Mouse (Mus musculus): ENCODE measurements at regions not wholly inside any gene's neighbourhood (a gene's known extent, or its start where the extent isn't known, plus 50 kb on each side); places are given as distances from the start of the nearest gene placed in this dataset.

DNA sequence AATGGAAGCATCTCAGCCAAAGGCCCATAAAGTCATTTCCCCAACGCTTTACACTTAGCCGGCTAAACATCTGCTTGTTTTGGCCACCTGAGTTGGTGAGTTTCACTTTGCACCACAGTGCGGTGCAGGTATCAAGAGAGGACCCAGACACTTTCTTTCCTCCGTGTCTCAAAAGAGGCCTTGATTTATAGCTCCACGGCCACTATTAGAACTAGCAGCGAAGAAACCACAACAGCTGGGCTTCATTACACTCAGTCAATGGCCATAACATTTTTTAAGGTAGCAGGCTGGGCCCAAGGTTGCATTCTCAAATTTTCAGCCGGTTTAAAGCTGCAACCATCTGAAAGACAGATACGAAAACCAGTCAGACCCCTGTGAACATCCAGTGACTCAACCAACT lies 103.4 kb downstream of the Mreg start:
- DNase-seq, result no peak
- Histone ChIP-seq H3K4me3 (no peak overlapping the region), H3K27me3 (ENCODE audit: control insufficient read depth, insufficient read depth, low read length) (no peaks in the 10 kb centered on the region), H3K4me1 (ENCODE audit: control insufficient read depth, insufficient read depth, low read length) (no peaks in the 10 kb centered on the region), H3K79me2 (replicated peaks; ENCODE audit: control insufficient read depth, insufficient read depth, low read length) (no peaks in the 10 kb centered on the region), H3K27ac (no peak overlapping the region), H3K36me3 (ENCODE audit: control insufficient read depth, insufficient read depth, low read length) (no peaks in the 10 kb centered on the region), H3K9ac (ENCODE audit: low read depth, low read length) (no peak overlapping the region)
- TF ChIP-seq CTCF (IDR thresholded peaks at IDR 0.05) (no peak), POLR2A (IDR thresholded peaks at IDR 0.05; ENCODE audit: insufficient read depth, low read depth, low read length) (no peak), EP300 (IDR thresholded peaks at IDR 0.05; ENCODE audit: insufficient read depth, low read depth, low read length) (no peak)
- intact Hi-C loops (cut with DNase I), result no loop called here
- WGBS, result 79% methylated on average over 8 of the region's 8 CpGs

DNA sequence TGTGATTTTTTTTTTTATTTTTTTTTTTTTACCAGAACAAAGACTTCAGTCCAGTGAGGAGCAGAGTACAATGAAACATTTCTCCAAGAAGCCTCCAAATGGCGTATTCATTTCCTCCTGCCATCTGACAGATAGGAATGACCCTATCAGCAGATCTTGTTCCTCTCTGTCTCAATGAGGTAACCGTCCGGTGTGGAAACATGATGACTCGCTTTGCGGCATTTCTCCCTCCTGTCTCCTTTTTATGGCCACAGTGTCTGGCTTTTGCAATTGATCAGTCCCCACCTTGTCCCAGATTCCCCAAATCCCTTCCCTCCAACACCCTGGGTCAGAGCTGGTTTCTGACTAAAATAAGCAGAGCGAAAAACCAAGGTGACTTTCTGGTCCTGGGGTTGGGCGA lies 105.0 kb downstream of the Mreg start:
- Histone ChIP-seq H3K79me2 (replicated peaks; ENCODE audit: control insufficient read depth, insufficient read depth, low read length) (no peaks in the 10 kb centered on the region), H3K36me3 (ENCODE audit: control insufficient read depth, insufficient read depth, low read length) (no peaks in the 10 kb centered on the region), H3K27me3 (ENCODE audit: control insufficient read depth, insufficient read depth, low read length) (no peaks in the 10 kb centered on the region), H3K9ac (ENCODE audit: low read depth, low read length) (no peak overlapping the region), H3K4me1 (ENCODE audit: control insufficient read depth, insufficient read depth, low read length) (no peaks in the 10 kb centered on the region), H3K27ac (no peak overlapping the region), H3K4me3 (no peak overlapping the region)
- TF ChIP-seq POLR2A (IDR thresholded peaks at IDR 0.05; ENCODE audit: insufficient read depth, low read depth, low read length), result no peak
- TF ChIP-seq EP300 (IDR thresholded peaks at IDR 0.05; ENCODE audit: insufficient read depth, low read depth, low read length), result no peak
- no peak for TF ChIP-seq CTCF (IDR thresholded peaks at IDR 0.05)
- intact Hi-C loops (cut with DNase I), result no loop called here
- DNase-seq, result no peak
- WGBS, result 77% methylated on average over 7 of the region's 7 CpGs

DNA sequence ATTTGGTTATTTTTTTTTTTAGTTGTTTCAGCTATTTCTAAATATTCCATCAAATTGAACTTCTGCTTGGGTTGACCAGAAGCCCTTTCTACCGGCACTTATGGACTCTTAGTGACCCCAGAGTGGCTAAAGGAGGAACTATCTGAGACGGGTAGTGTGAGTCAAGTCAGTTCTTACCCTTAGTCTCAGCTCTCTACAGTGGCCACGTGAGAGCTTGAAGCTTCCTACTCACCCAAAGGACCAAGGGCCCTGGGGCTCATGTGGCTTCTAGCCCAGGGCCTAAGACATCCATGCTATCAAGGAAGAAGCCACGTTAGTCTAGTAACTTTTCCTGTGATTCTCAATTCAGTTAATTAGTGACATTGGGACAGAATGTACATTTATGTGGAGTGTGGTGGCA lies 105.5 kb downstream of the Mreg start:
- no peak overlapping the region for H3K9ac ChIP-seq (ENCODE audit: low read depth, low read length)
- WGBS, result 80% methylated on average over 4 of the region's 4 CpGs
- no peaks in the 10 kb centered on the region for H3K4me1 ChIP-seq (ENCODE audit: control insufficient read depth, insufficient read depth, low read length)
- no peaks in the 10 kb centered on the region for H3K27me3 ChIP-seq (ENCODE audit: control insufficient read depth, insufficient read depth, low read length)
- H3K79me2 ChIP-seq (replicated peaks; ENCODE audit: control insufficient read depth, insufficient read depth, low read length), result no peaks in the 10 kb centered on the region
- intact Hi-C loops (cut with DNase I), result no loop called here
- TF ChIP-seq POLR2A (IDR thresholded peaks at IDR 0.05; ENCODE audit: insufficient read depth, low read depth, low read length) (no peak), EP300 (IDR thresholded peaks at IDR 0.05; ENCODE audit: insufficient read depth, low read depth, low read length) (no peak), CTCF (IDR thresholded peaks at IDR 0.05) (no peak)
- H3K4me3 ChIP-seq, result no peak overlapping the region
- H3K27ac ChIP-seq, result no peak overlapping the region
- DNase-seq, result no peak
- H3K36me3 ChIP-seq (ENCODE audit: control insufficient read depth, insufficient read depth, low read length), result no peaks in the 10 kb centered on the region

DNA sequence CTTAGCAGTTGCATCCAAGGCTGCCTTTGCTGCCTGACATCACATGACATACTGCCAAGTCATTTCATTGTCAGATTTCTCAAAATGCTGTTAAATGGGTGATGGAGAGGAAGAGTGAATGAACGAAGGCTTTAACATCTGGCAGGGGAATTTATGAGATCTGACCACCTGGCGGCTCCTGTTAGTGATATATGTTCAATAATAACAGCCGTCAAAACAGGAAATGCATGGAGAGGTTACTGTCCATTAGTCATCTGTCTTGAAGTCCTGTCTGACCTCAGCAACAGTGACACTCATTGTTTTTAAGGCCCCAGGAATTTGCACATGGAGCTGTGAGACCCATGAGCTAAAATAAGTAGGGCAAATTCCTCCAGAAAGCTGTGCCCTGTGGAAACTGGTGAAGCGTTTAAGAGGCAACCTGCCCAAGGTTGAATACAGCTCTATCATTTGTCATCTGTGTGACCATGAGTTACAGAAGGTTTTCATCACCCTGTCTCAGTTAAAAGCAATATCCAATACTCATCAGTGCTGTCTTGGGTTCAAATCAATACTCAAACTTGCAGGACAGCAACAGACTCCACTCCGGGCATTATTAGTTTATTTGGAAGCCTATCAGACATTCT lies 106.6 kb downstream of the Mreg start:
- WGBS, result 65% methylated on average over 5 of the region's 5 CpGs
- Histone ChIP-seq H3K27me3 (ENCODE audit: control insufficient read depth, insufficient read depth, low read length) (no peaks in the 10 kb centered on the region), H3K4me3 (no peak overlapping the region), H3K27ac (no peak overlapping the region), H3K36me3 (ENCODE audit: control insufficient read depth, insufficient read depth, low read length) (no peaks in the 10 kb centered on the region), H3K9ac (ENCODE audit: low read depth, low read length) (no peak overlapping the region), H3K79me2 (replicated peaks; ENCODE audit: control insufficient read depth, insufficient read depth, low read length) (no peaks in the 10 kb centered on the region), H3K4me1 (ENCODE audit: control insufficient read depth, insufficient read depth, low read length) (no peaks in the 10 kb centered on the region)
- TF ChIP-seq CTCF (IDR thresholded peaks at IDR 0.05) (no peak), EP300 (IDR thresholded peaks at IDR 0.05; ENCODE audit: insufficient read depth, low read depth, low read length) (no peak), POLR2A (IDR thresholded peaks at IDR 0.05; ENCODE audit: insufficient read depth, low read depth, low read length) (no peak)
- intact Hi-C loops (cut with DNase I), result no loop called here
- no peak for DNase-seq

DNA sequence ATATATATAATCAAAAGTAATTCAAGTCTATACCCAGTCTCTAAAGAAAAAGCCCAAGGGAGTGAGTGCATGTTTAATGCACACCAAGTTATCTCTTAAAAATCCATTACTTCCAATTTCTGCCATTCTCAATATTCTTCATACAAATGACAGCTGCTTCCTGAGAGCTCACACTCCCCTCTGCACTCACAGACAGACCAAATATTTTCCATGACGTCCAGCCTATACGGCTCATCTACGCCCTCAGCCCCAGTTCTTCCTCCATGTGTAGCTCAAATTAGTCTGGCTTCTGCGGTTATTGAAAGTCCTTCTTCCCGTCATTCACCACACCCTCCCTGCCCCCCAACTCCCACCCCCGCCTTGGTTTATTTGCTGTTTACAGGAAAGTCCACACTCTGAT lies 108.1 kb downstream of the Mreg start:
- Histone ChIP-seq H3K4me3 (no peak overlapping the region), H3K27me3 (ENCODE audit: control insufficient read depth, insufficient read depth, low read length) (no peaks in the 10 kb centered on the region), H3K27ac (no peak overlapping the region), H3K36me3 (ENCODE audit: control insufficient read depth, insufficient read depth, low read length) (no peaks in the 10 kb centered on the region), H3K79me2 (replicated peaks; ENCODE audit: control insufficient read depth, insufficient read depth, low read length) (no peaks in the 10 kb centered on the region), H3K9ac (ENCODE audit: low read depth, low read length) (no peak overlapping the region), H3K4me1 (ENCODE audit: control insufficient read depth, insufficient read depth, low read length) (no peaks in the 10 kb centered on the region)
- no peak for TF ChIP-seq EP300 (IDR thresholded peaks at IDR 0.05; ENCODE audit: insufficient read depth, low read depth, low read length)
- TF ChIP-seq POLR2A (IDR thresholded peaks at IDR 0.05; ENCODE audit: insufficient read depth, low read depth, low read length), result no peak
- TF ChIP-seq CTCF (IDR thresholded peaks at IDR 0.05), result no peak
- DNase-seq, result no peak
- intact Hi-C loops (cut with DNase I), result no loop called here
- 35% methylated on average over 6 of the region's 6 CpGs for WGBS

DNA sequence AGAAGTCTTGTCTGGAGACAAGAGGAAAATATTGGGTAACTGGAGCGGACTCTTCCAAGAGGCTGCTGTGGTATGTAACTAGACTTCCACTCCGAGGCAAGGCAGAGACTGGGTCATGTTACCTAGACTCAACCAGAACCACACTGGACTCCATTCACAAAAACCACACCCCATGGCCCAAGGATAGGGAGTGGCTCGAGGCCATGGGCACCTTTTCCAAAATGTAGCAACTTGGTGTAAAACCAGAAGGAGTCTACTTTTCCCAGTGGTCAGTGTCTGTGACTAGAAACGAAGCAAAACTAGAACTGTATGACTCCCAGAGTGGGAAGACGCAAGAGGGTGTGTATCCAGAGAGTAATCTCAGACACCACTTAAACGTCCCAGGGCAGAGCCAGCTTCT lies 108.7 kb downstream of the Mreg start:
- no peak for DNase-seq
- no peaks in the 10 kb centered on the region for H3K4me1 ChIP-seq (ENCODE audit: control insufficient read depth, insufficient read depth, low read length)
- no peak overlapping the region for H3K27ac ChIP-seq
- H3K9ac ChIP-seq (ENCODE audit: low read depth, low read length), result no peak overlapping the region
- no peaks in the 10 kb centered on the region for H3K27me3 ChIP-seq (ENCODE audit: control insufficient read depth, insufficient read depth, low read length)
- no peaks in the 10 kb centered on the region for H3K36me3 ChIP-seq (ENCODE audit: control insufficient read depth, insufficient read depth, low read length)
- intact Hi-C loops (cut with DNase I), result no loop called here
- 86% methylated on average over 6 of the region's 6 CpGs for WGBS
- H3K4me3 ChIP-seq, result no peak overlapping the region
- no peak for TF ChIP-seq EP300 (IDR thresholded peaks at IDR 0.05; ENCODE audit: insufficient read depth, low read depth, low read length)
- TF ChIP-seq POLR2A (IDR thresholded peaks at IDR 0.05; ENCODE audit: insufficient read depth, low read depth, low read length), result no peak
- TF ChIP-seq CTCF (IDR thresholded peaks at IDR 0.05), result no peak
- no peaks in the 10 kb centered on the region for H3K79me2 ChIP-seq (replicated peaks; ENCODE audit: control insufficient read depth, insufficient read depth, low read length)
